8 mouse cellular contexts compared by ENCODE assay signal in the genomic region with DNA sequence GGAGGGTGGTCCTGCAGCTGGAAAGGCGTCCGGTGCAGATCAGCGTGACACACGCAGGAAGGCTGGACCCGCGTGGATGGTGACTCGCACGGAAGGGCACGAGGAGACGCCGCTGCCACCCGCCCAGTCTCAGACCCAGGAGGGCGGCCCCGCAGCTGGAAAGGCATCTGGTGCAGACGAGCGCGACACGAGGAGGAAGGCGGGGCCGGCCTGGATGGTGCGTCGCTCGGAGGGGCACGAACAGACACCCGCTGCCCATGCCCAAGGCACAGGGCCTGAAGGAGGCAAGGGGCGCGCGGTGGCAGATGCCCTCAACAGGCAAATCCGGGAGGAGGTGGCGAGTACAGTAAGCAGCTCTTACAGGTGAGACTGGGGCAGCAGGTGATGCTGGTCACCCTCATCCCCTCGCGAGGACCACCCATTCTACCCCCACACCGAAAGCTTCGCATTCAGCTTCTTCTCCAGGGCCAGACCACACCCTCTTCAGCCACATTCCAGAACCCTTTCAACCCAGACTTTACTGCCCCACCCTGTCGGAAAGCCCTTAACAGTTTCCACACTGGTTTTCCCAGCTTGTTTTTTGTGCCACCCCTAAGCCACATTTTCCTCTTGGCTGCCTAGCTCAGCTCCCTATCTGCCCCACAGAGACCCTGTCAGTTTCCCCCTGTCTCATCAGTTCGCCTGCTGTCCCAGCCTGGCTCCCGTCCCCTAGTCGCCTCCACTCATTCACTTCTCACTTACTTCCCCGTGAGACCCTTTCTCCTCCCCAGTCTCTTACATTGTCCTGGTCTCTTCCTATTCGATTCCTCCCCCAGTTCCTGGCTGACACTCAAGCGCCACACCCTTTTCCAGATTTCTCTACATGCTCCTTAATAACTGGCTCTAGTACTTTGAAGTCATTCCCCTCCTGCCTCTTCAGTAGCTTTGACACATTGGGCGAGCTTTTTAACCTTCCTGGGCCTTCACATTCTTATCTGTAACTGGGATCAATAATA. TPM values are rescaled to one million over a fixed set of nuclear protein-coding genes. Genes with fewer than 3 reads are reported as not detected.
A peak's percentile ranks its signal among the peaks of the same experiment; 100 is the strongest.
DNase-seq lines count a peak whose midpoint lies in the region; ATAC-seq and TF ChIP-seq lines count a peak whose summit lies in the region.

No protein-coding gene starts in this region.

- no peak overlapping the region for H3K27ac ChIP-seq in kidney, embryonic 14.5 days (ENCODE audit: low read depth, low read length)
- no peak overlapping the region for H3K27ac ChIP-seq in forebrain, embryonic 11.5 days (ENCODE audit: low read depth, low read length)
- H3K27ac ChIP-seq in hindbrain, postnatal 0 days, result peak overlapping the region; percentile 94; the same call in 1 of the 2 replicates

- no peaks in the 10 kb centered on the region for H3K9me3 ChIP-seq in kidney, embryonic 14.5 days (ENCODE audit: control insufficient read depth, low read length)
- H3K9me3 ChIP-seq in forebrain, embryonic 11.5 days (ENCODE audit: control insufficient read depth, low read length), result no peaks in the 10 kb centered on the region
- H3K9me3 ChIP-seq in hindbrain, postnatal 0 days (ENCODE audit: low read length), result no peaks in the 10 kb centered on the region

- ATAC-seq in kidney, embryonic 14.5 days (ENCODE audit: low FRiP score, low TSS enrichment), result peak; percentile 49
- ATAC-seq in Patski, result peak; percentile 36
- peak; percentile 31 for ATAC-seq in forebrain, embryonic 11.5 days (replicated peaks; ENCODE audit: low FRiP score)
- peak; percentile 22; the same call in 1 of the 2 replicates for ATAC-seq in hindbrain, postnatal 0 days

- WGBS in kidney, embryonic 14.5 days, result 6% methylated on average over 32 of the region's 42 CpGs
- 6% methylated on average over 42 of the region's 42 CpGs for WGBS in forebrain, embryonic 11.5 days
- 4% methylated on average over 42 of the region's 42 CpGs for WGBS in hindbrain, postnatal 0 days

- in situ Hi-C loops in Patski (cut with MboI; ENCODE audit: low pct_unique_long_range_greater_than_20kb), result no loop called here

- intact Hi-C loops in left cerebral cortex, postnatal 25 days (cut with DNase I), result loop anchor here (5.0 kb wide), 2 partner anchors 98 to 127 kb away; a partner anchor contains a TSS

- no peak overlapping the region for H3K9ac ChIP-seq in kidney, embryonic 14.5 days (ENCODE audit: low read depth, low read length)
- H3K9ac ChIP-seq in forebrain, embryonic 11.5 days (ENCODE audit: low read length), result peak overlapping the region; percentile 75
- H3K9ac ChIP-seq in hindbrain, postnatal 0 days (replicated peaks; ENCODE audit: low read length), result peak overlapping the region; percentile 86

- no peak for DNase-seq in kidney, postnatal 25 days
- DNase-seq in Patski (ENCODE audit: low read depth, low spot score), result no peak
- peak; percentile 63 for DNase-seq in forebrain, embryonic 11.5 days (ENCODE audit: low spot score)
- peak; percentile 37 for DNase-seq in hindbrain, postnatal 0 days (ENCODE audit: low spot score)
- DNase-seq in neural tube, embryonic 10.5 days (ENCODE audit: extremely low spot score, low spot score), result peak; percentile 44
- DNase-seq in layer of hippocampus, postnatal 25 days (ENCODE audit: extremely low spot score in 1 of 2, low spot score in 1 of 2), result no peak
- no peak for DNase-seq in left cerebral cortex, postnatal 25 days (ENCODE audit: low spot score in 2 of 2)

- no peak for TF ChIP-seq CTCF in Patski (IDR thresholded peaks at IDR 0.05)
- TF ChIP-seq CTCF in hindbrain, postnatal 0 days (IDR thresholded peaks at IDR 0.05; ENCODE audit: low read depth), result no peak

- POLR2A ChIA-PET in Patski (lab: Charles Lee), result no interaction called here

- peaks cover 58% of the 10 kb centered on the region for H3K27me3 ChIP-seq in kidney, embryonic 14.5 days (ENCODE audit: control insufficient read depth, insufficient read depth, low read length)
- H3K27me3 ChIP-seq in Patski, result no peaks in the 10 kb centered on the region
- peaks cover 8% of the 10 kb centered on the region for H3K27me3 ChIP-seq in forebrain, embryonic 11.5 days (ENCODE audit: control insufficient read depth, insufficient read depth, low read length)
- no peaks in the 10 kb centered on the region; the same call in 1 of the 2 replicates for H3K27me3 ChIP-seq in hindbrain, postnatal 0 days (ENCODE audit: insufficient read depth, low read length)

- no peaks in the 10 kb centered on the region for H3K36me3 ChIP-seq in kidney, embryonic 14.5 days (ENCODE audit: control insufficient read depth, insufficient read depth, low read length)
- H3K36me3 ChIP-seq in forebrain, embryonic 11.5 days (ENCODE audit: control insufficient read depth, insufficient read depth, low read length), result no peaks in the 10 kb centered on the region
- no peaks in the 10 kb centered on the region for H3K36me3 ChIP-seq in hindbrain, postnatal 0 days (ENCODE audit: insufficient read depth, low read length)

- CTCF ChIA-PET in Patski (lab: Charles Lee), result interaction anchor here (1.2 to 1.4 kb wide), 2 partner anchors 20 to 118 kb away, joined by 4 read pairs; no protein-coding TSS in a partner anchor

- H3K4me3 ChIP-seq in kidney, embryonic 14.5 days (ENCODE audit: low read length), result peak overlapping the region; percentile 45
- peak overlapping the region; percentile 66 for H3K4me3 ChIP-seq in forebrain, embryonic 11.5 days (ENCODE audit: low read depth, low read length)
- peak overlapping the region; percentile 85 for H3K4me3 ChIP-seq in hindbrain, postnatal 0 days (ENCODE audit: low read length)

- H3K4me1 ChIP-seq in kidney, embryonic 14.5 days (ENCODE audit: control insufficient read depth, insufficient read depth, low read length), result peaks cover 12% of the 10 kb centered on the region
- peaks cover 15% of the 10 kb centered on the region; the same call in 1 of the 2 replicates for H3K4me1 ChIP-seq in forebrain, embryonic 11.5 days (replicated peaks; ENCODE audit: control insufficient read depth, insufficient read depth, low read length)
- peaks cover 9% of the 10 kb centered on the region; the same call in 1 of the 2 replicates for H3K4me1 ChIP-seq in hindbrain, postnatal 0 days (ENCODE audit: insufficient read depth, low read length)

- H3K4me2 ChIP-seq in kidney, embryonic 14.5 days (replicated peaks; ENCODE audit: low read depth, low read length), result peak overlapping the region; percentile 81
- peak overlapping the region; percentile 100 for H3K4me2 ChIP-seq in forebrain, embryonic 11.5 days (ENCODE audit: low read depth, low read length, severe bottlenecking)
- peak overlapping the region; percentile 92 for H3K4me2 ChIP-seq in hindbrain, postnatal 0 days (ENCODE audit: low read depth, low read length)

RNA-seq across cellular contexts. Expression of a gene that starts 2.0 kb away (rescaled TPM):
- 1.1 and 1.2 TPM in 2 replicates for polyA plus RNA-seq in kidney, embryonic 14.5 days (2014; fragmentation: Nextera tagmentation; extraction: Ambion mirVana)
- polyA plus RNA-seq in Patski (2021), result 15.8 TPM
- polyA plus RNA-seq in forebrain, embryonic 11.5 days (2014; fragmentation: Nextera tagmentation; extraction: Ambion mirVana), result 36.2 and 36.7 TPM in 2 replicates
- 292 and 327 TPM in 2 replicates for total RNA-seq in hindbrain, postnatal 0 days (2014; rRNA removed)
- polyA plus RNA-seq in hindbrain, postnatal 0 days (2015; fragmentation: Nextera tagmentation; extraction: Ambion mirVana), result 97.4 and 111 TPM in 2 replicates
- 100 to 1,000 TPM; 102 to 107 TPM for total RNA-seq in layer of hippocampus, postnatal 25 days (2021)
- 100 to 1,000 TPM; 135 to 137 TPM for total RNA-seq in left cerebral cortex, postnatal 25 days (2021)

RNA-seq across cellular contexts. Expression of a gene that starts 30.8 kb away (rescaled TPM):
- polyA plus RNA-seq in kidney, embryonic 14.5 days (2014; fragmentation: Nextera tagmentation; extraction: Ambion mirVana), result 2.7 and 3.0 TPM in 2 replicates
- polyA plus RNA-seq in Patski (2021), result not detected
- polyA plus RNA-seq in forebrain, embryonic 11.5 days (2014; fragmentation: Nextera tagmentation; extraction: Ambion mirVana), result 9.3 and 13.0 TPM in 2 replicates
- total RNA-seq in hindbrain, postnatal 0 days (2014; rRNA removed), result 1.2 TPM in 1 of 2 replicates, not detected in the other
- polyA plus RNA-seq in hindbrain, postnatal 0 days (2015; fragmentation: Nextera tagmentation; extraction: Ambion mirVana), result 0.29 TPM in 2 replicates
- total RNA-seq in layer of hippocampus, postnatal 25 days (2021), result not detected
- total RNA-seq in left cerebral cortex, postnatal 25 days (2021), result not detected

Comparison
In these comparisons a context has a peak if more than half of its experiments do, and no peak if none do; other contexts are left out.
1. DNase-seq: peak in forebrain, embryonic 11.5 days (single experiment), hindbrain, postnatal 0 days (single experiment) and neural tube, embryonic 10.5 days (single experiment); none in kidney, postnatal 25 days (0 of 2), Patski (single experiment), layer of hippocampus, postnatal 25 days (0 of 2) and left cerebral cortex, postnatal 25 days (0 of 2).
2. Peak in every context shown above with its lines, with median percentiles within 50 percentile points of each other: ATAC-seq, H3K4me2 ChIP-seq and H3K4me3 ChIP-seq.